Mouse (Mus musculus) thymus, adult 2 months (tissue): Measurements from ENCODE around the gene Apbb1. TPM values are rescaled to one million over a fixed set of nuclear protein-coding genes. Genes with fewer than 3 reads are reported as not detected.

Experiments
- DNase-seq: peaks from one replicate; pipeline ENCODE4 v3.0.0; 2021
- H3K27ac ChIP-seq: fragments of 200-500 bp; 2 replicates; pipeline ENCODE4 v1.5.1; 2012; ENCODE audit warnings: low read length, control low read depth; ENCODE audit not compliant: control insufficient read depth, insufficient read depth
- H3K27me3 ChIP-seq: fragments of 200-500 bp; 2 replicates; pipeline ENCODE4 v1.6.1; 2012; ENCODE audit warnings: mild to moderate bottlenecking, low read length, moderate library complexity, mixed read lengths; ENCODE audit not compliant: control insufficient read depth, insufficient read depth
- H3K36me3 ChIP-seq: fragments of 200-500 bp; 2 replicates; pipeline ENCODE4 v1.6.1; 2012; ENCODE audit warnings: mild to moderate bottlenecking, low read length, moderate library complexity; ENCODE audit not compliant: control insufficient read depth, insufficient read depth
- H3K4me1 ChIP-seq: fragments of 200-500 bp; replicated peaks from 2 replicates; pipeline ENCODE4 v1.6.1; 2012; ENCODE audit warnings: low read length; ENCODE audit not compliant: control insufficient read depth, insufficient read depth
- H3K4me3 ChIP-seq: fragments of 200-500 bp; 2 replicates; pipeline ENCODE4 v1.5.1; 2012; ENCODE audit warnings: mild to moderate bottlenecking, low read length, control low read depth, moderate library complexity; ENCODE audit not compliant: control insufficient read depth, insufficient read depth
- CTCF ChIP-seq: fragments of 200-500 bp; IDR thresholded peaks from 2 replicates; pipeline ENCODE4 v1.5.1; 2012; ENCODE audit warnings: mild to moderate bottlenecking, control low read depth, low read length, moderate library complexity, borderline replicate concordance; ENCODE audit not compliant: control insufficient read depth, poor library complexity, insufficient read depth; ENCODE audit errors: extremely low read depth
- POLR2A ChIP-seq: fragments of 200-500 bp; IDR thresholded peaks from 2 replicates; pipeline ENCODE4 v1.6.1; 2012; ENCODE audit warnings: mild to moderate bottlenecking, low read length, control low read depth, moderate library complexity; ENCODE audit not compliant: control insufficient read depth, poor library complexity, insufficient read depth; ENCODE audit errors: extremely low read depth
- WGBS: fragments of 180-500 bp; shearing (Covaris S2); methylation state at CpG from one replicate; pipeline ENCODE4 v1.1.7; 2018; 5-methylcytosine and 5-hydroxymethylcytosine counted together
- polyA plus RNA-seq: library from polyadenylated mRNA; depleted of rRNA; stranded (reverse); fragments of >200 nt; gene quantifications from 2 replicates; pipeline ENCODE4 v1.2.3, GENCODE M21; 2012

The Apbb1 gene
- polyA plus RNA-seq, 1 experiment: 34.8 TPM

DNA sequence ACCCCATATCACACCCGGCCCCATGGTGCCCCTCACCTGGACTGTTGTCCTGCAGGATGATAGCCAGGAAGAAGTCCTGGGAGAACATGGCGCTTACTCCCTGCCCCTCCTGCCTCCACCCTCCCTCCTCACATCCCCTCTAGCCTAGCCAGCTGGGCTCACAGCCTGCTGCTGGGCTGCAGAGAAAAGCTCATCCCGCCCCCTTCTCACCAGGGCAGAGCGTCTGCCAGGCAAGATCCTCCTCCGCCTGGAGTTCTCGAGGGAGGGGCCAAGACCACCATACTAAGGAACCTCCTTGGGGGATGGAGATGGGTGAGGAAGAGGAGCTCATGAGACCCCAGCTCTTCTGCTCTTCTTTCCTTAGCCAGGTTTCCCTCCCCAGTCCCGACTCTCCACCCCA, 12.9 kb downstream of the Apbb1 start:
- TF ChIP-seq CTCF: no peak
- TF ChIP-seq POLR2A: no peak
- Histone ChIP-seq H3K4me3 (no peak overlapping the region), H3K27ac (no peak overlapping the region), H3K36me3 (no peaks in the 10 kb centered on the region), H3K27me3 (no peaks in the 10 kb centered on the region), H3K4me1 (no peaks in the 10 kb centered on the region)
- 86% methylated on average over 7 of the region's 7 CpGs for WGBS
- DNase-seq: no peak

GRCm38 (mm10) chr7:105565071-105565836, 16.2 kb downstream of the Apbb1 start:
- no peak for DNase-seq
- WGBS: 93% methylated on average over 17 of the region's 17 CpGs
- Histone ChIP-seq H3K36me3 (no peaks in the 10 kb centered on the region), H3K4me3 (no peak overlapping the region), H3K27ac (no peak overlapping the region), H3K27me3 (no peaks in the 10 kb centered on the region), H3K4me1 (no peaks in the 10 kb centered on the region)
- TF ChIP-seq POLR2A (no peak), CTCF (no peak)

GRCm38 (mm10) chr7:105563367-105563766, 18.1 kb downstream of the Apbb1 start:
- no peak overlapping the region for H3K4me3 ChIP-seq
- no peaks in the 10 kb centered on the region for H3K27me3 ChIP-seq
- no peaks in the 10 kb centered on the region for H3K36me3 ChIP-seq
- peaks cover 5% of the 10 kb centered on the region for H3K4me1 ChIP-seq
- no peak for TF ChIP-seq CTCF
- no peak for TF ChIP-seq POLR2A
- no peak for DNase-seq
- no peak overlapping the region for H3K27ac ChIP-seq
- 33% methylated on average over 3 of the region's 3 CpGs for WGBS

DNA sequence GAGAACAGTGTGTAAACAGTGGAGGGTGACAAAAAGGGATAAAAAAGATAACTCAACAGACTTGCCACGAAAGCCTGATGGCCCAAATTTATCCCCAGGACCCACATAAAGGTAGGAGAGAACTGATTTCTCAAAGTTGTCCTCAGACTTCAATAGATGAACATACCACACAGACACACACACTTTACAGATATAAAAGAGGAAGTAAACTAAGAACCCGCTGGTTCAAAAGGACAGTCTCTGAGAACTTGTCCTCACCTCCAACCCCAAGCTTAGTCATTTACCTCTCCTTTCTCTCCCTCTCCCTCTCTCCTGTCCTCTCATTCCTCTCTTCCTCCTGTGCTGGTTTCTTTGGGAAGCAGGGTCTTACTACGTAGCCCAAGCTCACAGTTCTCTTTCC, 19.1 kb downstream of the Apbb1 start:
- Histone ChIP-seq H3K27ac (no peak overlapping the region), H3K27me3 (no peaks in the 10 kb centered on the region), H3K4me3 (no peak overlapping the region), H3K4me1 (peaks cover 5% of the 10 kb centered on the region), H3K36me3 (no peaks in the 10 kb centered on the region; the same call in 1 of the 2 replicates)
- 30% methylated on average over 3 of the region's 3 CpGs for WGBS
- DNase-seq: no peak
- no peak for TF ChIP-seq POLR2A
- TF ChIP-seq CTCF: no peak

GRCm38 (mm10) chr7:105559016-105559415, 22.4 kb downstream of the Apbb1 start:
- no peaks in the 10 kb centered on the region; the same call in 1 of the 2 replicates for H3K36me3 ChIP-seq
- TF ChIP-seq CTCF (no peak), POLR2A (no peak)
- H3K4me3 ChIP-seq: no peak overlapping the region
- H3K4me1 ChIP-seq: peaks cover 19% of the 10 kb centered on the region
- H3K27ac ChIP-seq: no peak overlapping the region
- no peaks in the 10 kb centered on the region for H3K27me3 ChIP-seq
- DNase-seq: no peak
- 78% methylated on average over 9 of the region's 9 CpGs for WGBS

- no peak for DNase-seq
- Histone ChIP-seq H3K36me3 (no peaks in the 10 kb centered on the region; the same call in 1 of the 2 replicates), H3K27ac (no peak overlapping the region), H3K4me1 (peaks cover 22% of the 10 kb centered on the region), H3K27me3 (no peaks in the 10 kb centered on the region), H3K4me3 (no peak overlapping the region)
- WGBS: 97% methylated on average over 11 of the region's 11 CpGs
- TF ChIP-seq POLR2A: no peak
- no peak for TF ChIP-seq CTCF
Measured at GRCm38 (mm10) chr7:105557671-105558070, 23.8 kb downstream of the Apbb1 start.
